Mouse (Mus musculus) G1E (cell line): Measurements from ENCODE around the gene Vps9d1.

Source experiments
- CTCF ChIP-seq: IDR thresholded peaks from 2 replicates; pipeline ENCODE4 v1.5.1; 2012; ENCODE audit warnings: low read depth, low read length, inconsistent platforms, mixed read lengths
- GATA1 ChIP-seq: IDR thresholded peaks from 2 replicates; pipeline ENCODE4 v1.6.1; 2012; ENCODE audit warnings: borderline replicate concordance, low read length, inconsistent platforms, mixed read lengths
- GATA2 ChIP-seq: IDR thresholded peaks from 2 replicates; pipeline ENCODE4 v1.6.1; 2012; ENCODE audit warnings: low read depth, low read length, inconsistent platforms, borderline replicate concordance
- POLR2AphosphoS5 ChIP-seq: IDR thresholded peaks from 2 replicates; pipeline ENCODE4 v1.6.1; 2012; ENCODE audit warnings: low read depth, low read length, inconsistent platforms; ENCODE audit not compliant: insufficient replicate concordance
- TAL1 ChIP-seq: conservative IDR thresholded peaks from 2 replicates; pipeline ENCODE4 v1.6.1; 2012; ENCODE audit warnings: low read depth, low read length, inconsistent platforms, mixed read lengths

- TF ChIP-seq CTCF (no peak), POLR2AphosphoS5 (no peak), GATA1 (no peak), TAL1 (no peak), GATA2 (no peak)
Measured at GRCm38 (mm10) chr8:123283991-123284390, 29.8 kb upstream of the Vps9d1 start.
